Mouse (Mus musculus): ENCODE measurements around the gene Nxt1.

- no peak for TF ChIP-seq POLR2A (IDR thresholded peaks at IDR 0.05; ENCODE audit: borderline replicate concordance, insufficient read depth, low read length)
- TF ChIP-seq CTCF (IDR thresholded peaks at IDR 0.05; ENCODE audit: borderline replicate concordance, insufficient read depth, low read depth, low read length): no peak
Measured at GRCm38 (mm10) chr2:148631011-148631410, 41.4 kb upstream of the Nxt1 start.
